Mouse (Mus musculus) ES-Bruce4 (cell line): Measurements from ENCODE around the gene Kif24. TPM values are rescaled to one million over a fixed set of nuclear protein-coding genes. Genes with fewer than 3 reads are reported as not detected.
A peak's percentile ranks its signal among the peaks of the same experiment; 100 is the strongest.

Experiments
- H3K27ac ChIP-seq: 2 replicates; pipeline ENCODE4 v1.5.1; 2012; ENCODE audit warnings: low read length, inconsistent platforms; ENCODE audit not compliant: insufficient read depth
- H3K27me3 ChIP-seq: 2 replicates; pipeline ENCODE4 v1.6.1; 2012; ENCODE audit warnings: mild to moderate bottlenecking, low read length, inconsistent platforms; ENCODE audit not compliant: control insufficient read depth, poor library complexity, insufficient read depth, severe bottlenecking
- H3K36me3 ChIP-seq: 2 replicates; pipeline ENCODE4 v1.6.1; 2012; ENCODE audit warnings: inconsistent platforms, mild to moderate bottlenecking, low read length, moderate library complexity; ENCODE audit not compliant: control insufficient read depth, poor library complexity, insufficient read depth, severe bottlenecking
- H3K4me1 ChIP-seq: one replicate; pipeline ENCODE4 v1.8.1; 2011; ENCODE audit warnings: low read length; ENCODE audit not compliant: control insufficient read depth, insufficient read depth
- H3K4me3 ChIP-seq: 2 replicates; pipeline ENCODE4 v1.5.1; 2011; ENCODE audit warnings: low read depth, mild to moderate bottlenecking, low read length
- H3K9ac ChIP-seq: 2 replicates; pipeline ENCODE4 v1.6.1; 2012; ENCODE audit warnings: low read depth, mild to moderate bottlenecking, inconsistent platforms; ENCODE audit not compliant: poor library complexity, severe bottlenecking
- H3K9me3 ChIP-seq: replicated peaks from 2 replicates; pipeline ENCODE4 v1.6.1; 2012; ENCODE audit warnings: mild to moderate bottlenecking, low read length, inconsistent platforms; ENCODE audit not compliant: control insufficient read depth, poor library complexity, insufficient read depth, severe bottlenecking
- CTCF ChIP-seq: IDR thresholded peaks from one replicate; pipeline ENCODE4 v1.8.1; 2011; ENCODE audit warnings: low read depth, low read length
- EP300 ChIP-seq: IDR thresholded peaks from 2 replicates; pipeline ENCODE4 v1.6.1; 2011; ENCODE audit warnings: low read depth, low read length; ENCODE audit not compliant: insufficient read depth
- POLR2A ChIP-seq: IDR thresholded peaks from one replicate; pipeline ENCODE4 v1.8.1; 2011; ENCODE audit warnings: low read length; ENCODE audit not compliant: insufficient read depth
- polyA plus RNA-seq: library from polyadenylated mRNA; stranded (reverse); fragments of >200 nt; gene quantifications from 2 replicates; pipeline ENCODE4 v1.2.4, GENCODE M21; 2011; ENCODE audit warnings: low read depth; ENCODE audit not compliant: missing spikeins, insufficient read depth, insufficient read length

The Kif24 gene
- polyA plus RNA-seq = 20.3 and 25.7 TPM in 2 replicates

DNA sequence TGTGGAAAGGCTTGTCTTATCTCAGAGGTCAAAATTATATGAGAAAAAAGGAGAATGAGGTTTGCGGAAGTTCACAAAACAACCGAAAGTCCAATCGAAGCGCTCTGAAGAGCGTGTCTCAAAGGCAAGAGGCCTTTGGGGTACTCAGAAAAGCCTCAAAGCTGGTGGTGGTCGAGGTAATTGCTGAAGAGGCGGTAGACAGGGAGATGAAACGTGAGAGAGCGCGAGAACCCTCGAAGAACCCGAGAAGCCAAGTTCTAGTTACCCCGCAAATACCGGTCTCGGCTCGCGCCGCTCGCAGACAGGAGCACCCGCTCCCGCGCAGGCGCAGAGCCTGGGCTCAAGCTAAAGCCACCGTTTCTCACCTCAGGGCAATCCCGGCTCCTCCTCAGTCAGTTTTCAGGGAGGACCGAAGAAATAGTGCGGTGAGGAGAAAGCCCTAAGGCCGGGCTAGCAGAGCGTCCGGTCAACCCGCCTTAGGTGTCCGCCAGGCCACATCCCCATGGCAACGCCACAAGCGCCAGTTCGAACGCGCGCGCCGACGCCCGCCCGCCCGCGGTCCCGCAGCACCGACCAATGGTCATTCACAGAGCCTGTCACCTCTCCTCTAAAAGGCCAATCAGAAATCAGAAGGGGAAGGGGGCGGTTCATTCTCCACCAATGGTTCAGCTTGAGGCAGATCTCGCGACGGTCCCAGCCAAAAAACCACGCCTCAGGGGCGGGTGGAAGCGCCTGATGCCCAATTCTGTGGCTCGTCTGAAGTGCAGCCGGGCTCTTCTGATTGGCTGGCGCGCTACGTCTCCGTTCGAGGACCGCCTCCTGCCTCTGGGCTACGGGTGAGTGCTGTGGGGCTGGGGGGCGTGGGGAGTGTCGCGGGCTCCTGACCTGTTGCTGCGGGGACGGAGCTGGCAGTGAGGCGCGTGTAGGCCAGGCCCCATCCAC lies at the start of gene Kif24, which contains the start of gene Nudt2:
Gene Kif24 (minus strand): TSS at position 543 of the 942 bp plus-strand sequence.
Gene Nudt2 (plus strand): TSS at position 807 of the 942 bp plus-strand sequence.
- H3K27ac ChIP-seq = peak within 1 kb of the TSS; percentile 23; the same call in 1 of the 2 replicates
- peaks cover 24% of the 10 kb centered on the region for H3K9me3 ChIP-seq
- H3K4me1 ChIP-seq = no peaks in the 10 kb centered on the region
- H3K9ac ChIP-seq = peak within 1 kb of the TSS; percentile 76
- TF ChIP-seq CTCF (no peak), POLR2A (peak; percentile 61)
- peak within 1 kb of the TSS; percentile 96 for H3K4me3 ChIP-seq
- H3K36me3 ChIP-seq = no peaks in the 10 kb centered on the region
- no peaks in the 10 kb centered on the region for H3K27me3 ChIP-seq

DNA sequence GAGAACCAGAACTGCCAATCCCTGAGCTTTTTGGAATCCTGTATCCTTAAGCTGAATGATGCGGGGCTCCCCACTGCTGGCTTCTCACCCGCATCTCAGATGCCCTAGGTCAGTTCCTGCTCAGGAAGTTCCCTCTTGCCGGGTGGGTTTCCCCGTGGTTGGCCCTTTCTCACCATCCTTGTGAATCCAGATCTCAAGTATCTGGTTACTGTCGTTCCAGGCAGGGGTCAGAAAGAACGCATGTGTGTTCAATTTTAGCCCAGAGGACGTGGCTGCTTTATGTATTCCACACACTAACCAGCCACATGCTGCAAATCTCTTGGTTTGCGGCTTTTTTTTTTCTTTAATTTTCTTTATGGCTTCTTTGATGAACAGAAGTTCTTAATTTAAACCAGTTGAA lies 49.0 kb upstream of the Kif24 start:
- Histone ChIP-seq H3K36me3 (no peaks in the 10 kb centered on the region), H3K9me3 (no peaks in the 10 kb centered on the region), H3K27me3 (no peaks in the 10 kb centered on the region; the same call in none of the 2 replicates), H3K4me3 (no peak overlapping the region), H3K4me1 (no peaks in the 10 kb centered on the region), H3K9ac (no peak overlapping the region), H3K27ac (no peak overlapping the region)
- no peak for TF ChIP-seq POLR2A
- TF ChIP-seq CTCF = no peak
- no peak for TF ChIP-seq EP300

DNA sequence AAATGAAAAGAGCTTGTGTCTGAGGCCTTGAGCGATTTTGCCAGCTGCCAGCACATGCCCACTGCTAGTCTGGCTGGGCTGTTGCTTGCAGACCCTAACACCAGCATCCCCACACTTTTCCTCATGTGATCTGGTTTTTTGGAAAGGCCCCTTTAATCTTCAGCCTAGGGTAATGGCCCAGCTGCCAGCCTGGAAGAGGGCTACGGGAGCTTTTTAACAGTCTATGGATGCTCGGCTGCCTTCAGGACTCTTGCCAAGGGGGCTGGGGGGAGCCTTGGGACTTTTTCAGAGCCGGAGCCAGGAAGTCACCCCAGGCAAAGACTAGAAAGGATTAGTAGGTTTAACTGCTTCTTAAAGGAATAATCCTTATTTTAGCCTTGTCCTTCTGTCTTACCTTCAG lies 48.6 kb upstream of the Kif24 start:
- H3K27ac ChIP-seq = no peak overlapping the region

DNA sequence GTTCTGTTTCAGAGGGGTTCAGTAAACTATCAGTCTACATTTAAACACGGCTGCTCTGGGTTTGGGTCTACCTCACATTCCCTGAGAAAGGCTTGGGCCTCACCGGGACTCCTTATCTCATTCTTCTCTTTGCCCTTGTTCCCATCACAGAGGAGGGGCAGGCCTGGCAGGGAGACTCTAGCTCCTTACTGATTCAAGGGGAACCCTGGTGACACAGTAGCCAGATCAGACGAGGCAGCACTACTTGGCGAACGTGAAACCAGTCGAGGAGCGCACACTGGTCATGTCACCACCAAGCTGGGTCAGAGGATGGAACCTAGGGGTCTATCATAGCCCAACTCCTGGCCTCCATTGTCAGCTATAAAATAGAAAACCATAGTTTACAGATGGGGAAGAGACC lies 43.3 kb upstream of the Kif24 start:
- no peaks in the 10 kb centered on the region; the same call in none of the 2 replicates for H3K27me3 ChIP-seq
- TF ChIP-seq EP300 (no peak), CTCF (no peak), POLR2A (no peak)
- no peak overlapping the region for H3K27ac ChIP-seq
- H3K9me3 ChIP-seq = no peaks in the 10 kb centered on the region
- H3K4me1 ChIP-seq = no peaks in the 10 kb centered on the region
- no peaks in the 10 kb centered on the region for H3K36me3 ChIP-seq
- H3K4me3 ChIP-seq = no peak overlapping the region
- H3K9ac ChIP-seq = no peak overlapping the region

More for the DNA sequence above, 48.6 kb upstream of the Kif24 start:
- Histone ChIP-seq H3K27me3 (no peaks in the 10 kb centered on the region; the same call in none of the 2 replicates), H3K4me3 (no peak overlapping the region), H3K9ac (no peak overlapping the region), H3K9me3 (no peaks in the 10 kb centered on the region), H3K4me1 (no peaks in the 10 kb centered on the region), H3K36me3 (no peaks in the 10 kb centered on the region)
- TF ChIP-seq POLR2A (no peak), EP300 (no peak), CTCF (no peak)

DNA sequence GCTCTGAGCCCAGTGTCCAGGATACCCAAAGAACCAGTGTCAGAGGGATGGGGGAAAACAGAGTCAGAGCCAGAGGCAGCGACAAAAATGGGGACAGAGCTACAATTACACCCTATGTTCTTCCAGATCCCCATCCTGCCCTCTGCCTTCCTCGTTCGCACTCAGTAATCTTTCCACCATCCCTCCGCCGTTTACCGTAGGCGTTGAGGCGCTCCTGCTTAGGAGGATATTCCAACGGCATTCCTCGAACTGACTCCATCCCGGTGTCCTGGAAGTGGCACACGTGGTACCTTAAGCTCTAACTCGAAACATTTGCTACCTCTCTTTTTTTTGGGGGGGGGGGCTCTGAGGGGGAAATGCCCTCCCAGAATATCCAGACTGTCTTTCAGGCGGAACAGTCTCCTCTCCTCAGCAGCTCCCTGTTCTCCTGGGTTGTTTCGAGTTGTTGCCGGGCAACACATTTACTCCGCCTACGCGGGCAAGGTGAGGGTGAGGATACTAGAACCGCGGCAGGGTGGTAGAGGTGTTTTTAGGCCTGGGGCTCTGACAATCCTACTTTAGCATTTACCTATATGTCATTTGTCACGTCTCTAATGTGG lies 42.7 kb upstream of the Kif24 start:
- peak overlapping the region; percentile 52 for H3K4me3 ChIP-seq
- H3K9me3 ChIP-seq = no peaks in the 10 kb centered on the region
- no peaks in the 10 kb centered on the region; the same call in none of the 2 replicates for H3K27me3 ChIP-seq
- no peak overlapping the region for H3K27ac ChIP-seq
- TF ChIP-seq EP300 = no peak
- no peak for TF ChIP-seq POLR2A
- TF ChIP-seq CTCF = no peak
- H3K36me3 ChIP-seq = no peaks in the 10 kb centered on the region
- 0 out of 2 replicates have a peak overlapping the region, but pooled peaks have one; percentile 4 for H3K9ac ChIP-seq
- H3K4me1 ChIP-seq = no peaks in the 10 kb centered on the region

DNA sequence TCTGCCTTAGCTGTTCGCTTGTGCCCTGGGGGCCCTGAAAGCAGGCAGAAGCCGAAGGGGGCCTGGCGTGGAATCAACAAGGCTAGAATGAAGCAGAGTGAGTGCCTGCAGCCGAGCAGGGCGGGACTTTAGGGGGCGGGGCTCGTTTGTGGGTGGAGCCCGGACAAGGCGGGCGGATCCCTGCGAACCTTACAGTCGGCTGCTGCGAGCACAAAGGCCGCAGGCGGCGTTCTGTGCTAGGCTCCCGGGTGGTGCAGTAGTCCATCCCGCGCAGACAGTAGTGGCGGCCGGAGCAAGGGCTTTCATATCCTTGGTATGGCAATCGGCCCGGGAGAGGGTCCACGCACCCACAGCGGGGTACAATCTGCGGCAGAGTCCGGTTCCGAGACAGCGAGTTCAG lies 42.2 kb upstream of the Kif24 start:
- Histone ChIP-seq H3K27me3 (no peaks in the 10 kb centered on the region; the same call in none of the 2 replicates), H3K9ac (0 out of 2 replicates have a peak overlapping the region, but pooled peaks have one; percentile 4), H3K4me3 (peak overlapping the region; percentile 58), H3K4me1 (no peaks in the 10 kb centered on the region), H3K27ac (no peak overlapping the region), H3K36me3 (no peaks in the 10 kb centered on the region), H3K9me3 (no peaks in the 10 kb centered on the region)
- TF ChIP-seq EP300 (no peak), CTCF (no peak), POLR2A (no peak)
